Mouse (Mus musculus) layer of hippocampus, adult 9-10 months (tissue): ENCODE measurements around the gene 1810010D01Rik.

Source experiments
- DNase-seq: peaks from one replicate; pipeline ENCODE4 v3.0.0; 2022; ENCODE audit warnings: low spot score

1810010D01Rik gene

GRCm38 (mm10) chr7:145173563-145173962 is 34.4 kb downstream of the 1810010D01Rik start:
- no peak for DNase-seq

- no peak for DNase-seq
Observed at GRCm38 (mm10) chr7:145173116-145173515, 34.8 kb downstream of the 1810010D01Rik start.

DNA sequence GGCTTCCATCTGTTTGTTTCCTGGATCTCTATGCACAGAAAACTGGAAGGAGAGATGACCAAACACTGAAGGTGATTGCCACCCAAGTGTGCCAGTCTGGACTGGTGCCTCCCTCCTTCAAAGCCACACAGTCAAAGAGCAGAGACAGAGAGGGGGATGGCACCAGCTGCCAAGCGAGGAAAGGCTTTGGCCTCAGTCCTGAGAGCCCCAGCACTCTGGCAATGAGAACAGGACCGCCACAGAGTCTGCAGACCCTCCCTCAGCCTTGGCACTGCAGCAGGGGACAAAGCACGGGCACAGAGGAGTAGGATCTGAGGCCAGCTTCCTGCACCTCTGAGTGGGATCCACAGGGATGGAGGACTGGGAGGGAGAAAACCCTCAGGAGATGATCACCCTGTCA is 38.2 kb downstream of the 1810010D01Rik start:
- DNase-seq, result no peak

GRCm38 (mm10) chr7:145159283-145160240 is 48.4 kb downstream of the 1810010D01Rik start:
- DNase-seq, result no peak
